Mouse (Mus musculus) ES-Bruce4 (cell line): ENCODE results near the gene Tfam. TPM values are rescaled to one million over a fixed set of nuclear protein-coding genes. Genes with fewer than 3 reads are reported as not detected.

Source experiments
- H3K27ac ChIP-seq: 2 replicates; pipeline ENCODE4 v1.5.1; 2012; ENCODE audit warnings: low read length, inconsistent platforms; ENCODE audit not compliant: insufficient read depth
- H3K27me3 ChIP-seq: 2 replicates; pipeline ENCODE4 v1.6.1; 2012; ENCODE audit warnings: mild to moderate bottlenecking, low read length, inconsistent platforms; ENCODE audit not compliant: control insufficient read depth, poor library complexity, insufficient read depth, severe bottlenecking
- H3K36me3 ChIP-seq: 2 replicates; pipeline ENCODE4 v1.6.1; 2012; ENCODE audit warnings: inconsistent platforms, mild to moderate bottlenecking, low read length, moderate library complexity; ENCODE audit not compliant: control insufficient read depth, poor library complexity, insufficient read depth, severe bottlenecking
- H3K4me1 ChIP-seq: one replicate; pipeline ENCODE4 v1.8.1; 2011; ENCODE audit warnings: low read length; ENCODE audit not compliant: control insufficient read depth, insufficient read depth
- H3K4me3 ChIP-seq: 2 replicates; pipeline ENCODE4 v1.5.1; 2011; ENCODE audit warnings: low read depth, mild to moderate bottlenecking, low read length
- H3K9ac ChIP-seq: 2 replicates; pipeline ENCODE4 v1.6.1; 2012; ENCODE audit warnings: low read depth, mild to moderate bottlenecking, inconsistent platforms; ENCODE audit not compliant: poor library complexity, severe bottlenecking
- H3K9me3 ChIP-seq: replicated peaks from 2 replicates; pipeline ENCODE4 v1.6.1; 2012; ENCODE audit warnings: mild to moderate bottlenecking, low read length, inconsistent platforms; ENCODE audit not compliant: control insufficient read depth, poor library complexity, insufficient read depth, severe bottlenecking
- CTCF ChIP-seq: IDR thresholded peaks from one replicate; pipeline ENCODE4 v1.8.1; 2011; ENCODE audit warnings: low read depth, low read length
- EP300 ChIP-seq: IDR thresholded peaks from 2 replicates; pipeline ENCODE4 v1.6.1; 2011; ENCODE audit warnings: low read depth, low read length; ENCODE audit not compliant: insufficient read depth
- POLR2A ChIP-seq: IDR thresholded peaks from one replicate; pipeline ENCODE4 v1.8.1; 2011; ENCODE audit warnings: low read length; ENCODE audit not compliant: insufficient read depth
- polyA plus RNA-seq: library from polyadenylated mRNA; stranded (reverse); fragments of >200 nt; gene quantifications from 2 replicates; pipeline ENCODE4 v1.2.4, GENCODE M21; 2011; ENCODE audit warnings: low read depth; ENCODE audit not compliant: missing spikeins, insufficient read depth, insufficient read length

Tfam gene
- polyA plus RNA-seq, 1 experiment = 112 TPM

- no peak overlapping the region for H3K4me3 ChIP-seq
- H3K9me3 ChIP-seq = peaks cover 4% of the 10 kb centered on the region; the same call in 1 of the 2 replicates
- no peak overlapping the region for H3K27ac ChIP-seq
- H3K36me3 ChIP-seq = no peaks in the 10 kb centered on the region
- H3K4me1 ChIP-seq = no peaks in the 10 kb centered on the region
- H3K27me3 ChIP-seq = no peaks in the 10 kb centered on the region
- no peak overlapping the region for H3K9ac ChIP-seq
- TF ChIP-seq EP300 (no peak), CTCF (no peak), POLR2A (no peak)
Observed at GRCm38 (mm10) chr10:71183339-71184031, 54.6 kb downstream of the Tfam start.

GRCm38 (mm10) chr10:71181931-71182330 lies 56.1 kb downstream of the Tfam start:
- H3K27ac ChIP-seq = no peak overlapping the region
- H3K4me1 ChIP-seq = no peaks in the 10 kb centered on the region
- TF ChIP-seq CTCF (no peak), EP300 (no peak)

GRCm38 (mm10) chr10:71181091-71181490 lies 57.0 kb downstream of the Tfam start:
- Histone ChIP-seq H3K9me3 (peaks cover 4% of the 10 kb centered on the region; the same call in 1 of the 2 replicates), H3K4me1 (no peaks in the 10 kb centered on the region), H3K4me3 (no peak overlapping the region), H3K9ac (no peak overlapping the region), H3K27ac (no peak overlapping the region), H3K27me3 (no peaks in the 10 kb centered on the region), H3K36me3 (no peaks in the 10 kb centered on the region)
- TF ChIP-seq CTCF (no peak), POLR2A (no peak), EP300 (no peak)

More at GRCm38 (mm10) chr10:71181931-71182330, 56.1 kb downstream of the Tfam start:
- Histone ChIP-seq H3K4me3 (no peak overlapping the region), H3K9me3 (peaks cover 4% of the 10 kb centered on the region; the same call in 1 of the 2 replicates), H3K9ac (no peak overlapping the region), H3K27me3 (no peaks in the 10 kb centered on the region), H3K36me3 (no peaks in the 10 kb centered on the region)

- H3K27ac ChIP-seq = no peak overlapping the region
- no peak overlapping the region for H3K4me3 ChIP-seq
- H3K27me3 ChIP-seq = no peaks in the 10 kb centered on the region
- H3K4me1 ChIP-seq = no peaks in the 10 kb centered on the region
- no peak overlapping the region for H3K9ac ChIP-seq
- TF ChIP-seq CTCF (peak; percentile 23), EP300 (no peak), POLR2A (no peak)
- H3K36me3 ChIP-seq = no peaks in the 10 kb centered on the region
- H3K9me3 ChIP-seq = peaks cover 4% of the 10 kb centered on the region; the same call in 1 of the 2 replicates
Observed at GRCm38 (mm10) chr10:71180057-71180456, 58.0 kb downstream of the Tfam start.

GRCm38 (mm10) chr10:71177201-71177600 lies 60.9 kb downstream of the Tfam start:
- TF ChIP-seq EP300 (no peak), POLR2A (no peak), CTCF (no peak)
- no peaks in the 10 kb centered on the region for H3K36me3 ChIP-seq
- no peak overlapping the region for H3K9ac ChIP-seq
- H3K4me1 ChIP-seq = no peaks in the 10 kb centered on the region
- H3K27ac ChIP-seq = no peak overlapping the region
- H3K9me3 ChIP-seq = peaks cover 4% of the 10 kb centered on the region; the same call in 1 of the 2 replicates
- no peak overlapping the region for H3K4me3 ChIP-seq
- no peaks in the 10 kb centered on the region for H3K27me3 ChIP-seq

- H3K36me3 ChIP-seq = no peaks in the 10 kb centered on the region
- H3K27ac ChIP-seq = no peak overlapping the region
- TF ChIP-seq POLR2A (no peak), EP300 (no peak), CTCF (no peak)
Observed at GRCm38 (mm10) chr10:71176341-71176740, 61.7 kb downstream of the Tfam start.

More at GRCm38 (mm10) chr10:71176341-71176740, 61.7 kb downstream of the Tfam start:
- Histone ChIP-seq H3K9me3 (peaks cover 4% of the 10 kb centered on the region; the same call in 1 of the 2 replicates), H3K9ac (no peak overlapping the region), H3K4me1 (no peaks in the 10 kb centered on the region), H3K27me3 (no peaks in the 10 kb centered on the region), H3K4me3 (no peak overlapping the region)

Other genes starting within 250 kb of the Tfam start
- 1.6 and 2.5 TPM in 2 replicates for gene Bicc1, start 78.6 kb downstream of the Tfam start, polyA plus RNA-seq
- gene Ube2d1, start 47.0 kb upstream of the Tfam start, polyA plus RNA-seq = 66.7 and 71.4 TPM in 2 replicates
- gene Cisd1, start 106.7 kb upstream of the Tfam start, polyA plus RNA-seq = 78.9 and 90.4 TPM in 2 replicates
- gene Ipmk, start 109.5 kb upstream of the Tfam start, polyA plus RNA-seq = 39.9 and 41.4 TPM in 2 replicates